In genomic region chr2:178574859-178575258, GRCm38 (mm10) we compare ENCODE assay signal across 10 mouse cellular contexts.
DNase-seq lines count a peak whose midpoint lies in the region; ATAC-seq and TF ChIP-seq lines count a peak whose summit lies in the region.
"Had no signal": no experiment of that assay in that cellular context is flagged by ENCODE, and none has a peak within 500 bp of the region (broad histone marks: within the 10 kb centered on the region; RNA-seq: fewer than 3 reads in every experiment).

No protein-coding gene starts in this region.

- H3K9ac ChIP-seq in kidney, embryonic 14.5 days (ENCODE audit: low read depth, low read length): no peak overlapping the region
- H3K9ac ChIP-seq: limb, embryonic 12.5 days; stomach, embryonic 15.5 days had no signal

- no peaks in the 10 kb centered on the region for H3K27me3 ChIP-seq in kidney, embryonic 14.5 days (ENCODE audit: control insufficient read depth, insufficient read depth, low read length)

- H3K4me3 ChIP-seq in kidney, embryonic 14.5 days (ENCODE audit: low read length): no peak overlapping the region
- no peak overlapping the region for H3K4me3 ChIP-seq in left cerebral cortex, adult 2 months
- H3K4me3 ChIP-seq: limb, embryonic 12.5 days; stomach, embryonic 15.5 days had no signal

- peak; percentile 72 for TF ChIP-seq CTCF in left cerebral cortex, adult 2 months (IDR thresholded peaks at IDR 0.05)

- intact Hi-C loops in heart, postnatal 36 days (cut with DNase I): loop anchor here (2.0 to 10.0 kb wide), 4 partner anchors 90 to 1300 kb away; no protein-coding TSS in a partner anchor
- intact Hi-C loops in left cerebral cortex, adult 2 months (cut with DNase I): loop anchor here (2.0 to 5.0 kb wide), 4 partner anchors 54 to 1298 kb away; no protein-coding TSS in a partner anchor

- no peak for ATAC-seq in kidney, embryonic 14.5 days (ENCODE audit: low FRiP score, low TSS enrichment)

- no peaks in the 10 kb centered on the region for H3K9me3 ChIP-seq in kidney, embryonic 14.5 days (ENCODE audit: control insufficient read depth, low read length)
- H3K9me3 ChIP-seq: limb, embryonic 12.5 days; stomach, embryonic 15.5 days had no signal

- DNase-seq in kidney, adult 11 months: peak; percentile 39
- DNase-seq in adipocyte (ENCODE audit: low spot score): peak; percentile 78
- peak; percentile 71 to 80 for DNase-seq in cerebellum, postnatal 36 days
- DNase-seq in heart, postnatal 36 days: peak; percentile 66 to 69
- peak; percentile 67 to 77 for DNase-seq in left cerebral cortex, adult 2 months (ENCODE audit: extremely low spot score in 1 of 2, low spot score in 2 of 2)
- DNase-seq in naive thymus-derived CD4-positive, alpha-beta T cell, adult 2 months (ENCODE audit: low read depth): peak; percentile 40
- peak; percentile 79 for DNase-seq in thymus, postnatal 25 days

- no peak overlapping the region for H3K4me2 ChIP-seq in kidney, embryonic 14.5 days (replicated peaks; ENCODE audit: low read depth, low read length)
- H3K4me2 ChIP-seq: limb, embryonic 12.5 days; stomach, embryonic 15.5 days had no signal

- H3K27ac ChIP-seq in kidney, embryonic 14.5 days (ENCODE audit: low read depth, low read length): no peak overlapping the region
- no peak overlapping the region for H3K27ac ChIP-seq in left cerebral cortex, adult 2 months
- H3K27ac ChIP-seq: limb, embryonic 12.5 days; stomach, embryonic 15.5 days had no signal

- WGBS in kidney, embryonic 14.5 days: 43% methylated on average over 4 of the region's 4 CpGs

- H3K4me1 ChIP-seq in kidney, embryonic 14.5 days (ENCODE audit: control insufficient read depth, insufficient read depth, low read length): no peaks in the 10 kb centered on the region
- H3K4me1 ChIP-seq: stomach, embryonic 15.5 days had no signal

- no peaks in the 10 kb centered on the region for H3K36me3 ChIP-seq in kidney, embryonic 14.5 days (ENCODE audit: control insufficient read depth, insufficient read depth, low read length)
- H3K36me3 ChIP-seq: limb, embryonic 12.5 days; stomach, embryonic 15.5 days had no signal
